Mouse (Mus musculus) spleen, postnatal 10 days (tissue): ENCODE data around the gene Lysmd4.

Source experiments
- DNase-seq, 2 experiments: peaks; one replicate each; pipeline ENCODE4 v3.0.0; 2021 to 2022; ENCODE audit warnings: low spot score in 2 of 2

Lysmd4 gene

DNA sequence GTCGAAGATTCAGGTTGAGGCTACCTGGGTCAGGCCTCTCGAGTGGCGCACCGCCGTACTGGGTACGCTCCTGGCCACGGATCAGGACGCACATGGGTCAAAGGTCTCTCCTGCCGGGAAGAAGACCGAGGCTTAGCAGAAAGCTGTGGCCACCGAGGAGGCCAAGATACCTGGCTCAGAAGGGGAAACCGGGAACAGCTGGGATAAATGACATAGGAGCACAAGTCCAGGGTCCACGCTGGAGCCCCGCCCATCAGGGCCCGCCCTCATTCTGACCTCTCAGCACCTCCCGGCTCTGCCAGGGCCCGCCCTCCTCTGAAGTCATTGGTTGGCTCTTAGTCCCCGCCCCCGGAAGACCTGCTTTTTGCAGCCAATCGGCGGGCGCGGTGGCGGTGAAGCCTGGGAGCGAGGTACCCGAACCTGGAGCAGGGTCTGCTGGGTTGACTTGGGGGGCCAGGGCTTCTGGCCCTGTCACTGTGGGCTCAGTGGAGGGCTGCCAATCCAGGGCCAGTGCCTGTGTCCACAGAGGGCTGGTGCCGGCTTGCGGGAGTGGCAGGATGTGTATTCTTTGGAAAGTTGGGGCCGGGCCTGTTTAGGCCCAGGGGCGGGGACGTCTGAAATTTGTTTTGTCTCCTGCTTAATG lies at the start of gene Lysmd4:
Lysmd4 (plus strand) TSS at position 325 of the 643 bp plus-strand sequence.
- peak; percentile 92 to 98 for DNase-seq

DNA sequence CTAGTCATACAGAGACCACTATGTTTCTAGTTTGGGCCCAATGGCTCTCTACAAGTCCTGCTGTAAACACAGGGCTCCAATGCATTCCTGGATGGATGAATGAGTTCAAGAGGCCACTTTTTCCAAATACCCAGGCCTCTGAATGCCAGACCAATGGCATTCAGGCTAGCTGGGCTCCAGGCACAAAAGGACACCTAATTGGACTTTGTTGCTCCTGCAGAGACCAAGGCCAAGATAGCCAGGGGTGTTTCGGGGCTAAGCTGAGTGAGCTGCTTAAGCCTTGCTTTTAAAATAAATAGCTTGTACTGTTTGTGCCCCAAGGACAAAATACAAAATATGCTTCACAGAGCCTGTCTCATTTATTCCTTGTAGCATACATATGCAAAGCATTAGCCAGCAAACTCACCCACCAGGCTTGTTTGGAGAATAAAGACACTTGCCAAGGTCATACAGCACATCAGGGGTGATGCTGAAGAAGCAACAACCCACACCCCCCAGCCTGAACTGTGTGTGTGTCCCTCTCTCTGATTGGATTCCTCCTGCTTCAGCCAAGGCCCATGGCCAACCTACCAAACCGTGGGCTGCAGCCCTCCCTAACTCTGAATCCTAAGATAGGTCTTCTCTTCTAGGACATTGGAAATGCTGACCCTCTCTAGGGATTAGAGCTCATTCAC lies 48.7 kb upstream of the Lysmd4 start:
- DNase-seq = no peak

DNA sequence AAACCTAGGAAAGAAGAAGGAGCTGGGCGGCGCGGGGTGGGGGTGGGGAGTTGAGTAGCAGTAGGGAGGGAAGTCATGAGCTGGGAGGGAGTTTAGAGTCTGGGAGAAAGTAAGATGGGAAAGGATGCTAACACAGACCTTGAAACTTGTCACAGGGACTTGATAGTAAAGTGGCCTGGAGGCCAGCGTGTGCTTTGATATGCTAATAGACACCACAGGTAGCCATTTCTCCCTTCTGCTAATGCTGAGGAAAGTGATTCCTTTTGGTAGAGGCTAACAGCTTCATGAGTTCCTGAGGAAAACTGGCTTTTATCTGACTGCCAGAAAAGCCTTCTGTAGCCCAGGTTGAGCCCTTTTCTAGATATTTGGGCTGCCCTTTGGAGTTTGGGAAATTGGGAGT lies 38.6 kb upstream of the Lysmd4 start:
- no peak for DNase-seq

DNA sequence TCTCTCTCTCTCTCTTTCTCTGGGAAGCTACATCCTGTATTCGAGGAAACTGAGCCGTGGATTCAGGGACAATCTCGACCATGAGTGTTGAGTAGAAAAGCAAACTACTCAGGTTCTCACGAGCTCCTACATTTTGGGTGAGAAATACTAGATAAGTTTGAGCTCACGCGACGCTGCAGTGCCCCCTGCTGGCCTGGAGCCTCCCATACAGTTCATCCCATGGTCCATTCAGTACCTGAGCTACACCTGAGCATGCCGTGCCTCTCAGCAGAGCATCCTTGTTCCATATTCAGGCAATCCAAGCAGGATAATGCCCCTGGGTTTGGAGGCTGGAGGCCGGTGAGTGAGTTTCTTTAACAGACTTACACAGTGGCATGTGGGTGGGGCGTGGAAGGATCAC lies 22.9 kb upstream of the Lysmd4 start:
- DNase-seq = peak in 1 of 2 experiments; percentile 66

DNA sequence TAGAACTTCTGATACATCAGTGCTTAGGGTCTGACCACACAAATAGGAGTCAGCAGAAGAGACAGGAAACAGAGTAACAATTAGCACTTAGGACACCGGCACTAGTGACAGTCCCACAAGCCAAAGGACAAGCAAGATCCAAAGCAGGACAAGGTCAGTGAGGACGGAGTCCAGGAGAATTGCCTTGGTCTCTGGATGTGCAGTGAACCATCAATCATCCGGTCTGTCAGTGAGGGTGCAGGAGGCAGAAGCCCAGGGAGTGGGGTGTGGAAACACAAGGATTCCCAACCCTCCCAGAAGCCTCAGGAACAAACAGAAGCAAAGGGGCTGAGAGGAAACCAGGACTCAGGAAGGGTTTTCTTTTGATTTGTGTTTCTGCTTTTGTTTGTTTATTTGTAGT lies 18.7 kb upstream of the Lysmd4 start:
- no peak for DNase-seq

DNA sequence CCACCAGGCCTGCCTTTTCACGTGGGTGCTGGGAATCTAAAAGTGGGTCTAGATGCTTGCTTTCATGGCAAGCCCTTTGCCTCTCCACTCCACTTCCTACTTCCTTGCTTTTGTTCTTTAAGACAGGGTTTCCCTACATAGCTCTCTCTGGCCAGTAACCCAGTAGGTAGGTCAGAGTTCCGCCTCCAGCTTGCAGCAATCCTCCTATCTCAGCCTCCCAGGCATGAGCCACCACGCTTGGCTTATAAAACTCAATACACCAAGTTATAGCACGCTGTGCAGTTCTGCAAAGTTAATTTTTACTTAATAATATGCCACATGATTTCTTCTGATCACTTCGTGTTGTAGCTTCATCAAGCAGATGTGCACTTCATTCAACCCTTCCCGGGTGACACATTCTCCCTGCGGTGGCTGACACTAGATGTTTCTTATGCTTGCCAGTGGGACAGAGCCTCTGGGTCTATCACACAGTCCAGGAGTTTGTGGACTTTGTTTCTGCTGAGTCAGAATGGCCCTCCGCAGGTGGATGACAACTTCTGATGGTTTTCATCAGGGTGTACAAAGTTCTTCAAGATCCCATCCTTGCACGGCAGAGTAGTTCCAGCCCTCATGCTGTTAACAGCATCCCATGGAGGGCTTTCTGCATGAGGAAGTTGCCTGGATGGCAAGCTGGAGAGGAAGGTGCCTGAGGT lies 16.5 kb upstream of the Lysmd4 start:
- no peak for DNase-seq

DNA sequence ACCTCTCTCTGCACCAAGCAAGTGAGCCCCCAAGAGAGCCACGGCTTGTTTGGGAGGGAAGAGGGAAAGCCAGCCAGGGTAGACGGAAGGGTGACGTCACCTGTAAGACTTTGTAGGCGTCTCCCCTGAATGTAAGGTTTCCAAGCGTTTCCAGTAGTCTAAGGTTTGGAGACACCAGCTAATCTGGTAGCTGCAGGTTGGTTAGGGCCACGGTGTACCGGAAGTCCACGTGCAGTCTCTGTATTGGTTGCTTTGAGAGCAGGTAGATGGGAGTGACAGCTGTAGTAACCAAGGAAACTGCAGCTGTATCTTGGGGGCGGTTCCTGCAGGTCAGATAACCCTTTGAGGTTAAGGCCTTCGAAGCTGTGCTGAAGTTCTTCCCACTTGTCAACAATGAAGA lies 15.8 kb upstream of the Lysmd4 start:
- DNase-seq = no peak

DNA sequence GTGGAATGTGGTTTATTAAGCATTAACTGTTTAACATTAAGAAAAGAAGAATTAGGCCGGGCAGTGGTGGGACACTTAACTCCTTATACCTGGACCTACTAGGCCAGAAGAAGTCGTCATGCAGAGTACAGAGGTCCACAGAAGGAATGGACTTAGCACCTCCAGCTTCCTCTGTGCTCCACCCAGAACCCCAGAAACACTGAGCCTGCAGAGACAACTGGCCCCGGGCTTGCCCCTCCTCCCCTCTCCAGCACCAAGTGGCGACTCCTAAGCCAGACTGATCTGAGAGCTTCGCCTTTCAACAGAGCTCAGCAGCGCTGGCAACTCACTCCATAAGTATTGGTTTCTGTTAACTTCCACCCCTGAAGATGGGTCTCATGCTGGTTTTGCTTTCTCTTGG lies 14.6 kb upstream of the Lysmd4 start:
- DNase-seq = no peak

DNA sequence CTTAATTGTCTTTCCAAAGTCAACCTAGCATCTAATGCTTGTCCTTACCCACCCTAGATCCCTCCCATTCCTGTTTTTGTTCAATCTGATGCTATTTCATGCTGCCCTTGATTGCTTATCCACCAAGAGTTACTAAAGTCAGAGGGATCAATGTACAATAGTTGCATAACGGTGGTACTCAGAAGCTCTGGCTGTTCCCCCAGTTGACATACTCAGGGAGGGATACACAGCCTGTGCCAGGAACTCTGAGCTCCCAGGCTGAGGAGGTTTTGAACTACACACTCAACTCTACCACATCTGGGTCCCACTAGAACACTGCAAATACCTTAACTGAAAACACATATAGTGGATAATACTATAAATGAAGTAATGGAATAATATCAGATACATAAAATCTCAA lies 14.0 kb upstream of the Lysmd4 start:
- DNase-seq = no peak

DNA sequence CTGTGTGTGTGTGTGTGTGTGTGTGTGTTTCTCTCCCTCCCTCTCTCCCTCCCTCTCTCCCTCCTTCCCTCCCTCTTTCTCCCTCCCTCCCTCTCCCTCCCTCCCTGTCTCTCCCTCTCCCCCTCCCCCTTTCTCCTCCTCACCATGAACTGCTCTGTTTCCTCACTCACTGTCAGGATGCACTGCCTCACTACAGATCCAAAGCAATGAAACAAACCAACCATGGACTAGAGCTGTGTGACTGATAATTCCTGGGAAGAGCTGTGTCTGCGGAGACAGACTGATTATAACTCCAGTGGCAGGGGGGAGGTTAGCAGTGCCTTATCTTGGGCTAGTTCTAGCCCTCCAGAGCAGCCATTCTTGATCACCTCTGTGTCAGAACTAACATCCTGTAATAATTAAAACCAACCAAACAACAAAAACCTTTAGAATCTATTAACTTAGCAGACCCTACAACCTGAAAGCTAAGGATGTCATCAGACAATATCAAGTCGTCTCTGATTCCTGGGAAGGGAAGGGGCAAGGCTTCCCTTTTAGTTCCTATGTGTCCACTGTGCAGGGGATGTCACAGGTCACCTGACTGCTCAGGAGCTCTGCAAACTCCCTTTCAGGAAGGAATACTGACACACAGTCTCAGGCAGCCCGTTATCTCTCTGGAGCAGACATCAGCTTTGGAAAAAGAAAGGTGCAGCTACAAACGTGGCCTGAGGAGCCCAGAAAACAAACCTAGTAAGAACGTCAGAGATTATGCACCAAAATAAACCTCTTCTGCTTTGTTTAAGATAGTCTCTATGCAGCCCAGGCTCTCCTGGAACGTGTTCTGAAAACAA lies 12.1 kb upstream of the Lysmd4 start:
- DNase-seq = no peak

DNA sequence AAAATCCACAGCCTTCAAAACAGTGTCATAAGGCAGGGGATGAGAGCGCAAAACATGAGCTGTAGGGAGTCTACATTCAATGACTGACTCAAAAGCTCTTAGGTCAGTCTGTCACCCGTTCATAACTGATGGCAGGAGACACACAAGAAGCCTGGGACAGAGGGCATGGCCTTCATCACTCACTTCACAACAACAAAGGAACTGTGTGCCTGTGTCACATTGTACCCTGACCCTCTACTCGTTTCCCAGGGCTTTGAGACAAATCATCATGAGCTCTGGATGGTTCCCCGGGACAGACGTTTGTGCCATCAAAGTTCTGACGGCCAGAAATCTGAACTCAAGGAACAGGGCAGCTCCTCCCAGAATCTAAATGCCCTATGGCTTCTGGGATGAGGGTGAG lies 11.0 kb upstream of the Lysmd4 start:
- no peak for DNase-seq

DNA sequence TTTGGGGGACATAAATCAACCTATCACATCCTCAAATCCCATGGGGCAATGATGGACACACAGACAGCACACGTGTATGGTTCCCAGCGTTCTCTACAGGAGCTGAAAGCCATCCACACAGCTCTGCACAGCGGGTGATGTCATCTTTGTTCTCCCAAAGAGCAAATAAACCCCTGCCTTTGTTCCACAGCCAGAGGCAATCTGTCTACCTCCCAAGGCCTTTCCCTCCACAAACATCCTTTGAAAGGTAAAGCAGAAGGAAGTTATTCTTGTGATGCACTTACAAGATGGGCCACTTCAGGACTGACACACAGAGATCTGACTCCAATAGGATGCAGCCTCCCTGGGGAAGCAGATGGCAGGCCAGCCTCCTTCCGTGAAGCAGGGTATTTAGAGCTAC lies 10.4 kb upstream of the Lysmd4 start:
- no peak for DNase-seq

DNA sequence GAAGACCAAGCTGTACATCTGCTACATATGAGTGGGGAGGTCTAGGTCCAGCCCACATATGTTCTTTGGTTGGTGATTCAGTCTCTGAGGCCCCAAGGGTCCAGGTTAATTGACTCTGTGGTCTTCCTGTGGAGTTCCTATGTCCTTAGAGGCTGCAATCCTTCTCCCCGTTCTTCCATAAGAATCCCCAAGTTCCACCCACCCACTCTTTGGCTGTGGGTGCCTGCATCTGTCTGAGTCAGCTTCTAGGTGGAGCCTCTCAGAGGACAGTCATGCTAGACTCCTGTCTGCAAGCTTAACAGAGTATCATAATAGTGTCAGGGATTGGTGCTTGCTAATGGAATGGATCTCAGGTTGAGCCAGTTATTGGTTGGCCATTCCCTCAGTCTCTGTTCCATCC lies 8.8 kb upstream of the Lysmd4 start:
- DNase-seq = no peak

DNA sequence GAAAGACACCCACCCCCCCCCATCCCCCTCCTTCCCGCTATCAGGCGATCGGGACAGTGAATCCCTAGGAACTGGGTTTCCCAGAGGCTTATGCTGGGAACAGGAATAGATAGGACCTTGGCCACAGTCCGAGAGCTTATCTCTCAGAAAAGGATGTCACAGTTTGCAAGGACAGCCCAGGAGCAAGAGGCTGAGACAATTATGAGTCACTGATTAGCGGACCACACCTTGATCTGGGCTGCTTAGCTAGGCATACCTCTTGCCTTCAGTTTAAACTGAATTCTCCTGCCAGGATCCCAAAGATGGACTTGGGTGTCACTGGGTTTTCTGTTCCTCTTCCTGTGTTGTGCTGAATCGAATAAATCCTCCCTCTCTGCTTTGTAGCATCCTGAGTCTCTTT lies 6.0 kb upstream of the Lysmd4 start:
- no peak for DNase-seq

DNA sequence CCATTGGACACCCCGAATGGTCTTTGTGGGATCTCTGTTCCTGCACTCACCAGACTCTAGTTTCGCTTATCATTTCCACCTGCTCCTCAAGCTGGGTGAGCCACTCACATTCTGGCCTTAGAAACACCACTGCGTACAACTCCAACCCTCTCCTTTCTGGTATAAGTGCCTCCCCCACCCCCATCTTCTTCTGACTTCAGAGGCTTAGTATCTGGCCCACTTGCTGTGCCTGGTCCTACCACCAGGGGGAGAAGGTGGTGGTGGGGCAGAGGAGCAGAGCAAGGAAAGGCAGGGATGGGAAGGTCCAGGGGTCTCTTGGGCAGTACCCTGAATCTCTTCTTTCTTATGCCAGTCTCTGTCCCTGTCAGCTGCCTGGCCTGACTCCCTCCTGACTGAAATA lies 5.3 kb upstream of the Lysmd4 start:
- peak; percentile 62 to 84 for DNase-seq

DNA sequence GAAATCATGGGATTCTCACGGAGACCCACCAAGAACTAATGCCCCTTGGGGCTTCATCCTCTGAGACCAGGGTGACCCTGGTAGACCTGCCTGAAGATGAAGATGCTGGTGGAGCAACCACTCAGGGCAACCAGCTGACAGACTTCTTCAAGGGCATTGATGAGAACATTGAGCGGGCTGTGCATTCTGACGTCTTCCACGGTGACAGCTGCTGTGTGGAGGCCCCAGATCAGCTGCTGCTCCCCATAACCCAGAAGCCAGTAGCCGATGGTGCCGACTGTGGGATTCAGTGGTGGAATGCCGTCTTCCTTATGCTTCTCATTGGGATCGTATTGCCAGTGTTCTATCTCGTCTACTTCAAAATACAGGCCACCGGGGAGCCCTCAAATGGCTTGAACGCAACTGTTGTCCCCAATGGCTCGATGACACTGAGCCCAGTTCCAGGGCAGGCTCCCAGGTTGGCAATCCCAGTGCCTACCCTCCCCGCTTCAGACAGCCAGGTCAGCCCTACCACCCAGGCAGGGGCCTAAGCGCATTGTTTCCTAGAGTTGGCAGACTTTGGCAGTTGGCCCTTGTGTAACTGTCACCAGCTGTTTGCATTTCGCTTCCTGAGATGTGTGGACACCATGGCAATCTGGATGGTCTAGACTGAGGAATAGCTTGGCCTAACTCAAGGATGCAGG lies 3.7 kb downstream of the Lysmd4 start:
- DNase-seq = no peak

DNA sequence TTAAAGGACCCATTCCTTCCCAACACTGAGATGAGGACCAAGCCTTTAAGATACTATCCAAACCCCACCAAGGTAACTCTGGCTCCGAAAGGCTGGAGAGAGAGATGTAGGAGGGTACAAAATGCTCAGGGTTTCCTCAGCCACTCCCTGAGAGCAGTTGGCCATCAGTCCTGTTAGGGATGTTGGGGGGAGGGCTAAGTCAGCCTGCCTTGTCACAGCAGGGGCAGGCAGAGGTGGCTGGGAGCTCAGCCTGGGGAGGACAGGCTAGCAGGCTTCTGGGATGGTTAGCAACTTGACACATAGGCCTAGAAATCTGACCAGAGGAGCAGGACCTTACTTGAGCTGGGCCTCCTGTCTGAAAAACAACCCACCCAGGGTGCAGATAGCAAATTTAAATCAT lies 5.2 kb downstream of the Lysmd4 start:
- no peak for DNase-seq

DNA sequence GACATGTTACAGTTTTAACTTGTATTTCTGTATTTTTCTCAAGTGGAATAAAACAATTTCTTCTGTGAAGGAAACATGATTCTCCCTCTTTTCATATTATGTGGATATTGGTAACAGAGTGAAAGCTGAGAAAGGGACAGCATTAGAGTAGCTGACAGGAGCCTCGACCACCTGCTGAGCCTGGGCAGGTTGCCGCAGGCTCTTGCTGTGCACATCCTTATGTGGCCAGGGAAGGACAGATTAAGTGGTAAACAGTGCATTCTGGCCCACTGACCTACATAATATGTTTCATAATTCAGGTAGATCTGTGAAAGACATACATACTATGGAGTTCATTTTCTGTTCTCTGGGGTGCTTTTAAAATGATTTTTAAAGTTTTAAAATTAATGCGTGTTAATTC lies 6.0 kb downstream of the Lysmd4 start:
- DNase-seq = no peak

DNA sequence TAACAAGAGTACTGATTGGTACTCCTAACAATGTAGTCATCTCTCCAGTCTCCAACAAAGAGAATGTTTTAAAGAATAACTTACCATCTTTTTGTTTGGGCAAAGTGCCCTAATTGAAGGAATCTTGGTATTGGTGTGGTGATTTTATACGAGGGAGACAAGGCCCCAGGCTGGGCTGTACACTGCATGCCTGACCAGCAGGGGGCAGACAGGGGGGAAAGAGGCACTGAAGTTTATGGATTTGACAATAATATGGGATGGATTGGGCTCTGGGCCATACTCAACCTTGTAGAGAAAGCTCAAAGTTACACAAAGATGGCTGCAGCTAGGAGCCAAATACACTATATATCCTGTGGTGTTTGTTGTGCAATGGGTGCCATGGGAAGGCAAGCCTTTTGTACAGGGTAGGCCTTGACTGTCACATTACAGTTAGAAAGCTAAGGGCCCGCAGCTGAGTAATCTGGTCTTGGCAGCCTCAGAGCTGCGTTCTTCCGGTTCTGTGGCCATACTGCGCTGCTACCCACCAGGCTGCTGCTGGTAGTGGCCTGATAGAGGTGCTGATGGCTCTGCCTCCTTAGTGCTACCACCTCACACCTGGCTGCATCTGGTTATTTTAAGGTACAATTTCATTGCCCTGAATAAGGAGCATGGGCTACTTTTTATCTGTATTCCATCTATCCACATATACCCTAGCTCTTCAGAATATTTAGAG lies 6.7 kb downstream of the Lysmd4 start:
- peak; percentile 22 to 61 for DNase-seq

DNA sequence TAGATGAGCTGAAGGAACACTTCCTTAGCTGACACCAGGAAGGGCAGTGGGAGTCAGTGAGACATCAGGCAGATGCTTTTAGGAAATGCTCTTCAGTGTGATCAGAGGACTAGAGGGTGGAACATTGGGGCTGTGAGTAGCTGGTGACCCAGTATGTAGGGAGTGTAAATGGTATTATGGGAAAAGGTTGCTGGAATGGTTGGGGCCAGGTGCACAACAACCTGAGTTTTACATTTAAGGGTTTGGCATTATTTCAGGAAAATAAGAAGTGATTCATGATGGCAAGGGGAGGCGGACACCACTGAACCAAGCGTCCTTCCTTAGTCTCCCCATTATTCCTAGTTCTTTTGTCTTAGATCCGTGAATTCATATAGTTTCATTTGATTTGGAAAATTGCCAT lies 7.4 kb downstream of the Lysmd4 start:
- peak in 1 of 2 experiments; percentile 5 for DNase-seq

DNA sequence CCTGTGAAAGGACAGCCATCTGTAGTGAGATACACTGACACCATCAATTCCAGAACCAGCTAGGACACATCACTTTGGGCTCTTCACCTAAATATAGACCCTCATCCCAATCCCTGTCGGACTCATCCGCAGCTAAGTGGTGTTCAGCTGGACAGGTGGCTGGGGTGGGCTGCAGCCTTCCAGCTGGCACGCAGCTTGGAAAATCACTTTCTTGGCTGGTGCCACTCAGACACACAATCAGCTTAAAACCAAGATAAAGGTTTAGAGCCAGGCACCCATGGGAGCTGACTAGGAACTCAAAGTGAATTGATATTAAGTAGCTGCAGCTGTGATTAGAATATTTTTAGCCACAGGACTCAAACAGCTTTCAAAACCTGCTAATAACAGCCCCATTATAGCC lies 7.9 kb downstream of the Lysmd4 start:
- DNase-seq = peak in 1 of 2 experiments; percentile 3
